Mouse (Mus musculus): ENCODE measurements around the gene Fbxo9. TPM values are rescaled to one million over a fixed set of nuclear protein-coding genes. Genes with fewer than 3 reads are reported as not detected.
"Not testable (repeated sequence)": the region's sequence is repeated elsewhere in the genome, so short reads cannot be mapped to it uniquely, and the experiment has no call there.

Gene Fbxo9
- total RNA-seq, 2 experiments from 2014 or later, result 64.9 to 66.5 TPM

GRCm38 (mm10) chr9:78073291-78073690, 35.6 kb downstream of the Fbxo9 start:
- DNase-seq (ENCODE audit: low spot score in 2 of 2), result not testable (repeated sequence)

- DNase-seq (ENCODE audit: low spot score in 2 of 2), result no peak
Observed at GRCm38 (mm10) chr9:78071626-78072025, 37.2 kb downstream of the Fbxo9 start.

- DNase-seq (ENCODE audit: low spot score in 2 of 2), result no peak
Observed at GRCm38 (mm10) chr9:78070496-78070895, 38.4 kb downstream of the Fbxo9 start.

GRCm38 (mm10) chr9:78064121-78064520, 44.7 kb downstream of the Fbxo9 start:
- no peak for DNase-seq (ENCODE audit: low spot score in 2 of 2)

- no peak for DNase-seq (ENCODE audit: low spot score in 2 of 2)
Observed at GRCm38 (mm10) chr9:78062392-78062791, 46.5 kb downstream of the Fbxo9 start.

- no peak for DNase-seq (ENCODE audit: low spot score in 2 of 2)
Observed at GRCm38 (mm10) chr9:78059525-78060120, 49.2 kb downstream of the Fbxo9 start.

GRCm38 (mm10) chr9:78054298-78054697, 54.6 kb downstream of the Fbxo9 start:
- DNase-seq (ENCODE audit: low spot score in 2 of 2), result no peak

- no peak for DNase-seq (ENCODE audit: low spot score in 2 of 2)
Observed at GRCm38 (mm10) chr9:78053821-78054220, 55.0 kb downstream of the Fbxo9 start.

- DNase-seq (ENCODE audit: low spot score in 2 of 2), result no peak
Observed at GRCm38 (mm10) chr9:78051677-78052076, 57.2 kb downstream of the Fbxo9 start, which contains the start of gene Gcm1. TSS of gene Gcm1 (plus strand) at chr9:78051924.

GRCm38 (mm10) chr9:78050452-78050970, 58.4 kb downstream of the Fbxo9 start:
- no peak for DNase-seq (ENCODE audit: low spot score in 2 of 2)

- DNase-seq (ENCODE audit: low spot score in 2 of 2), result no peak
Observed at GRCm38 (mm10) chr9:78046755-78047154, 62.1 kb downstream of the Fbxo9 start.

- DNase-seq (ENCODE audit: low spot score in 2 of 2), result no peak
Observed at GRCm38 (mm10) chr9:78045171-78045570, 63.7 kb downstream of the Fbxo9 start.

- DNase-seq (ENCODE audit: low spot score in 2 of 2), result peak; percentile 46 to 49
Observed at GRCm38 (mm10) chr9:78038755-78039489, 69.9 kb downstream of the Fbxo9 start.

GRCm38 (mm10) chr9:78035831-78036230, 73.0 kb downstream of the Fbxo9 start:
- no peak for DNase-seq (ENCODE audit: low spot score in 2 of 2)

GRCm38 (mm10) chr9:78035296-78035695, 73.6 kb downstream of the Fbxo9 start:
- no peak for DNase-seq (ENCODE audit: low spot score in 2 of 2)

GRCm38 (mm10) chr9:78032930-78033329, 75.9 kb downstream of the Fbxo9 start:
- no peak for DNase-seq (ENCODE audit: low spot score in 2 of 2)

Other genes with a start within 250 kb of the Fbxo9 start
- 100 to 1,000 TPM; 226 to 250 TPM for gene Elovl5, start 191.7 kb downstream of the Fbxo9 start, total RNA-seq (2021)
- gene Gcm1, start 57.1 kb downstream of the Fbxo9 start, total RNA-seq (2021), result not detected
- 10 to 100 TPM; 35.6 to 36.1 TPM for gene Ick, start 127 bp upstream of the Fbxo9 start, total RNA-seq (2021)
- 10 to 100 TPM; 55.6 to 61.1 TPM for gene Gsta4, start 73.7 kb upstream of the Fbxo9 start, total RNA-seq (2021)
- under 1 TPM in 1 of 2 experiments, not detected in 1; 0.36 TPM for gene Gsta1, start 121.6 kb upstream of the Fbxo9 start, total RNA-seq (2021)
- not detected for gene Gm3776, start 148.1 kb upstream of the Fbxo9 start, total RNA-seq (2021)
- gene Gm10639, start 180.9 kb upstream of the Fbxo9 start, total RNA-seq (2021), result 1 to 10 TPM in 1 of 2 experiments, not detected in 1; 6.5 TPM
- gene Omt2a, start 205.7 kb upstream of the Fbxo9 start, total RNA-seq (2021), result not detected
- not detected for gene Omt2b, start 218.5 kb upstream of the Fbxo9 start, total RNA-seq (2021)
- 10 to 100 TPM in 1 of 2 experiments, 1 to 10 TPM in 1; 3.0 to 18.7 TPM for gene Gsta2, start 246.7 kb upstream of the Fbxo9 start, total RNA-seq (2021)

All from adrenal gland, postnatal 4 days (tissue).